Mouse (Mus musculus): ENCODE data around the gene Mrps11.

Gene Mrps11

GRCm38 (mm10) chr7:78782639-78783581 is at the start of gene Mrps11, which contains the start of gene Mrpl46:
TSS of gene Mrps11 (plus strand) at chr7:78783119.
TSS of gene Mrpl46 (minus strand) at chr7:78783531.
- DNase-seq (ENCODE audit: low spot score) = peak; percentile 92

- DNase-seq (ENCODE audit: low spot score) = no peak
Measured at GRCm38 (mm10) chr7:78737196-78737595, 45.7 kb upstream of the Mrps11 start.

DNA sequence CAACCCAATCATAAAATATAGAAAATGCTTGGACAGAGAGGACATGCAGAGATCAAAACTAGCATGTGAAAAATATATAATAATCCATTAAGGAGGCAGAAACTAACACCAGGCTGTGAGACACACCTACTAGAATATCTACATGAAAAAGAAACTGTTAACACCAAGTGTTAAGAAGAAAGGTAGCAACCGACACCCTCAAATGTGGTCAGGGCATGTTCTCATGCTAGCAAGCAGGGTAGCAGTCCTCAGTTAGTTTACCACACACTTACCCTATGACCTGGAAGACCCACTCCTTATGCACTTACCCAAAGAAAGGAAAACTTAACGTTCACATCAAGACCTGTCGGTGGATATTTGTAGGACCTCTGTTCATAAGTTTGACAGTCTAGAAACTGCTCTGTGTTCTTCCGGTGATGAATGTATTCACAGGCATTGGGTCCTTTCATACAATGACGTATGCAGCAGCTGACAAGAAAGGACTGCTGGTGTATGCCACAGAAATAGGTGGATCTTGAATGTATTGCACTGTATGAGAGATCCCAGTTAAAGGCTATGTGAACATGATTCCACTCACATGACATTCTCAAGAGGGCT is 45.2 kb upstream of the Mrps11 start, which contains the start of gene Ntrk3:
Gene Ntrk3, minus strand, starts transcription at position 399 of the 597 bp plus-strand sequence.
- DNase-seq (ENCODE audit: low spot score) = no peak

- DNase-seq (ENCODE audit: low spot score) = no peak
Measured at GRCm38 (mm10) chr7:78739351-78740000, 43.4 kb upstream of the Mrps11 start.

DNA sequence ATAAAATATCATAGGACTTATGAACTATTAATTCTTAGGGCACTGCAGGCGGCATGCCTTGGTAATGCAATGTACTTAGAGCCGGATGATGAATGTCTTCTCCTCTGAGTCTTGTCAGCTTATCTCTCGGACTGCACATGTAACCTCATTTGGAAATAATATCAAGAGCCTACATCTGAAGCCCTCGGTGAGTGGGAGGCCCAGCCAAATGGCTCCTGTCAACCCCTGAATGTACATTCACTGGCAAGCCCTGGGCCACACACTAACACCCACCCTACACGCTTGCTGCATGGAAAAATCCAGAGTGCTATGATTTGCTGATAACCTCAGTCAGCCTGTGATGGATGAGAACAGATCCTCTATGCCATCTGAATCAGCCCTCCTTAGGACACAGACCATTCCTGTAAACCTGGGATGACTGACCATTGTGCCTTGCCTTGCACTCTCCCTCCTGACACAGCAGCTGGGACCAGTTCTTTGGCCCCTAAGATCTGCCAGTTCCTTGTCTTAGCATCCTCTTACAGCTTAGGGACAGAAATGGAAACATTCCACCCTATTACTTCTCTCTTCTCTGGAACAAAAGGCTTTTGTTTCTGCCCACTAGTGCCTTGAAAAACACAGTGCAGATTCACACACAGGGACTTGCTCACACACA is 39.1 kb upstream of the Mrps11 start:
- no peak for DNase-seq (ENCODE audit: low spot score)

GRCm38 (mm10) chr7:78752961-78753360 is 30.0 kb upstream of the Mrps11 start:
- DNase-seq (ENCODE audit: low spot score) = no peak

GRCm38 (mm10) chr7:78753752-78754457 is 29.0 kb upstream of the Mrps11 start:
- DNase-seq (ENCODE audit: low spot score) = no peak

- DNase-seq (ENCODE audit: low spot score) = no peak
Measured at GRCm38 (mm10) chr7:78754458-78755000, 28.4 kb upstream of the Mrps11 start.

DNA sequence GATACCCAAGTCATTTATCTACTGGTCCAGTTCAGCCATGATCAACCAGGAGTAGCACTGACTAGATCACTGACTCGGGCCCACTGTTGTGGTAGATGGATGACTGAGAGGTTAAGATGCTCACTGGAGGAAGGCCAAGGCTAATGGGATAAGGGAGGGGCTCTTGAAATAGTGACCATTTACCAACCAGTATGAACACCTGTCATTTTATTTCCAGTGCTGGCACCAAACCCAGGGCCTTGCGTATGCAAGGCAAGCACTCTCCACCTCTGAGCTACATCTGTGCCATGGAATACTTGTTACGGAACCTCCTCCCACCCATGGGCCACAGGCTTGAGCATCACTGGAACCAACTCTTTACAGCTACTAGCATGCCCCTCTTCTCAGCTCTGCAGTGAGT is 19.1 kb upstream of the Mrps11 start:
- DNase-seq (ENCODE audit: low spot score) = no peak

- DNase-seq (ENCODE audit: low spot score) = no peak
Measured at GRCm38 (mm10) chr7:78765215-78765631, 17.7 kb upstream of the Mrps11 start.

DNA sequence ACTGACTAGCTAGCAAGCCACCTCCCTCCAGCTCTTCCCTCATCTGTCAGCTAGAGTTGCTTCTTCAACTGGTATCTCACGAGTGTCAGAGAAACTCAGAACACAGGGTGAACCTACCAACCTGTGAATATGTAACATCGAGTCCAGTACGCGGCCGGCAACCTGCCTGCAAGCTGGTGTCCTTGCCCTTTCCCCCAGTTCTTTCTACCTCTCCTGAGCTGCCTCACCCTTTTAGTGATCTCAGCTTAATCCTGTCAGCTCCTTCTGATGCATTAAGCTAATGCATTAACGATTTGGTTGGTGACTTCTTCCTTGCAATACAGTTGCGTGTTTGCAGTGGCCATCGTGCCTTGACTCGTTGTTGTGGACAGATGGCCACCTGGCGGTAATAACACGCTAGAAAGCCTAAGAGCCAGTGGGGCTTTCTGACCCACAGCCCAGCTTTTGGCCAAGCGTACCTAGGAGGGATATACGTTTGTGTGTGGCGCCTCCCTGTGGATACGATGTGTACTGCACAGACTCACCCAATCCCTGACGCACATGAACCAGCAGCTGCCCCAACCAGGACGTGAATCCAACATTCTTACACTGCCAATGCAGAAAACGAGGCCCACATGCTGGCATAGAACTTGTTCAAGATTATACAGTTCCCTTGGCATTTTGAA is 16.8 kb upstream of the Mrps11 start:
- peak; percentile 89 for DNase-seq (ENCODE audit: low spot score)

DNA sequence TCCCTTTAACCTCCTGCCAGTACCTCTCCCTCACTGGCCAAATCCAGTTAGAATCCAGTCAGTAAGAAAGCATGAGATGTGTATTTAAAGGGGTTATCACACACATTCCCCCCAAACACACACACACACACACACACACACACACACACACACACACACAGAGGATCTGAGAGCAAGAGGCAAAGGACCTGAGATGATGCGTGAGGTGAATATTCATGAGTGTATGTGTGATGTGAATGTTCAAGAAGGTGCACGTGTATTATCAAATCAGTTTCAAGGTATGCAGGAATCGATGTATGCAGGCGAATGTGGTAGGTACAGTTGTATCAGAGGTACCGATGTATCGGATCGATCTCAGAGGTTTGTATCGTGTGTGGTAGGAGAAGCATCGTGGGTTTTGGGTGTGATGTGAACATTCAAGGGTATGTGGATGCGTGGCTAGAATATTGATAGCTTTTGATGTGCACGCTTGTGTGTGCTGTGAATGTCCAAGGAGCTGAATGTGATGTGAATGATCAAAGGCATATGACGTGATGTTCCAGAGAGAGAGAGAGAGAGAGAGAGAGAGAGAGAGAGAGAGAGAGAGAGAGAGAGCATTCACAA is 14.9 kb upstream of the Mrps11 start:
- DNase-seq (ENCODE audit: low spot score) = no peak

DNA sequence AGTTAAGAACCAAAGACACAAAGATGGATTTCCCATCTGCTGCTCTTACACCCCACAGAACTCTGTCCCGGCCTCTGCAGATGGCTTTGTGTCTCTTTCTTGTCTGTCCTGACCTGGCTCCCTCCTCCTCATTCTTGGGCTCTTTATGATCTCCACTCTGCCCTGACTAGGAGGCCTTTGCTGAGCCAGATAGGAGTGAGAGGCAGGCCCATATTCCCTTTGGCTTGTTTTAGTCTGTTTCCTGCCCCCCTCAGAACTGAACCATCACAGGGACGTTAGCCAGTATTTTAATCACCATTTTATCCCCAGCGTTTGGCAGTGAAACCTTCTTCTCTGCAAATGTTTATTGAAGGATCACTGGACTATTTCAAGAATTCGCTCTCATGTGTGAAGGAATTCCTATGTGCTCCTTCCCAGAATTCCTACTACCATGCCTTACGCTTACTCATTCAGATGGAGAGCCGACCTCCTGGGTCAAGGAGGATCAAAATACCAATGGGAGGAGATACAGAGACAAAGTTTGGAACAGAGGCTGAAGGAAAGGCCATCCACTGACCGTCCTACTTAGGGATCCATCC is 13.8 kb upstream of the Mrps11 start:
- no peak for DNase-seq (ENCODE audit: low spot score)

DNA sequence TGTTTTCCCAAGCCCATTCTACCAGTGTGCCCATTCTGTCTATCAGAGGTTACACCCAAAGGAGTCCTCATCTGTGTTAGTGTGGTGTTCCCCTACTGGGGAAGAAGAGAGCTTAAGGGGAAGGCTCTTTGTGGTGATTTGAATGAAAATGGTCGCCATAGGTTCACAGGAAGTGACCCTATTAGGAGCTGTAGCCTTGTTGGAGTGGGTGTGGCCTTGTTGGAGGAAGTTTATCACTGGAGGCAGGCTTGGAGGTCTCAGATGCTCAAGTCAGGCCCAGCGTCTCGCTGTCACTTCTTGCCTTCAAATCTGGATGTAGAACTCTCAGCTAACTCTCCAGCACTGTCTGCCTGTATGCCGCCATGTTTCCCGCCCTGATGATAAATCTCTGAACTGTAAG is 12.0 kb upstream of the Mrps11 start:
- no peak for DNase-seq (ENCODE audit: low spot score)

DNA sequence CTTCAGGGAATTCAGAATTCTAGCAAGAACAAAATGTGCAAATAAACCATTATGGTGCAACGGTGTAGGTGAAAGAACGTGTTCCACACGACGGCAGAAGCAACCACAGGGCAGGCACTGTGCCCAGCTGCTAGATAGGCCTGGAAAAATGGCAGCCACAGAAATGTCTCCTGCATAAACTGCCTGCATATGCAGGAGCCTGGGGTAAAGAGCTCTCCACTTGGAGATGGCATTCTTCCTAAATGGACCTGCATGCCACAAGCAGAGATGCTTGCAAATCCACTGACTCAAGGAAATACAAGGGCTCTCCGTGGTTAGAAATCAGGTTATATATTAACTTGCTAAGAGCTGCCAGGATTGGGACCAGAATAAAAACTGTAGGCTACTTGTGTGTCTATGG is 4.2 kb upstream of the Mrps11 start:
- DNase-seq (ENCODE audit: low spot score) = no peak

GRCm38 (mm10) chr7:78785906-78786305 is 3.0 kb downstream of the Mrps11 start:
- no peak for DNase-seq (ENCODE audit: low spot score)

DNA sequence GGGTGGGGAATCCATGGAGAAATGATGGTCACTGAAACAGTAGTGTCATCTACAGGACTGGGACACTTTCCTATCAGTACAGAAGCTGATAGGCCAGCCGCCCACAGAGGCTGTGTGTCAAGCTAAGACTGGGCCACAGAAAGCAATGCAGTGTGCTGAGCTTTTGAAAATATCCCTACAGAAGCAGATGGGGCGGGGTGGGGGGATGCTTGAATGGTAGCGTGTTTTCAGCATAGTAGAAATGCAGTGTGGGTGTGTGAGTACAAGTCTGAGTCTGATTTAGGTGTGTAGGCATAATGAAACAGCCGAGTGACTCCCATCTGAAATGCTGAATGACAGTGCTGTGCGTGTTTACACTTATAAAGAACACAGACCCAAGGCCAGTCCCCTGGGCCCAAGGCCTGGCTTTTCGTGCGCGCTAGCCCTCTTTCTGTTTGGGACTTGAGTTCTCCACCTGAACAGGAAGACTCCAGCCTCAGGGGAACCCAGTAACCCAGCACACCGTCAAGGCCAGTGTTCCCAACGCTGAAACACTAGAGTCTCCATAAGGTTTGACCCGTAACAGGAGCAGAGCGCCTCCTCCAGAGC is 5.0 kb downstream of the Mrps11 start:
- no peak for DNase-seq (ENCODE audit: low spot score)

GRCm38 (mm10) chr7:78791359-78792222 is 8.7 kb downstream of the Mrps11 start:
- no peak for DNase-seq (ENCODE audit: low spot score)

All from testis, postnatal 10 days (tissue).